Mouse (Mus musculus) spleen, adult 18-20 months (tissue): Measurements from ENCODE around the gene Pnma1.

Source experiments
- DNase-seq, 2 experiments: peaks; one replicate each; pipeline ENCODE4 v3.0.0; 2022; ENCODE audit warnings: mixed read lengths in 2 of 2

Gene Pnma1

DNA sequence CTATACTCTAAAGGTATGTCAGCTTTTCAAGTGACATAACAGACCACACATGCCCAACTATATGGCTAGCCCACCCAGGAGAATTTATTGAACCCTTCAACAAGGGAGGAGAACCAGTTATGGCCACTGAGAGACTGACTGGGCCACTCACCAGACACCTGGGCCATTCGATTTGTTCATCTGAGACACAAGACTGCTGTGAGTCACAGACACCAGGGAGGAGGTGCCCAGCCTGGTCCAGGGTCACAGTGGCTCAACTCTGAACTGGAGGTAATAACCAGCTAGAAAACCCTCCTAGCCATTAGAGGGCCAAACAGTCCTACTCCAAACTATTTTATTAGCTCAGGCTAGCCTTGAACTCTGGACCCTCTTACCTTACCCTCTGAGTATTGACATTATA is 29.8 kb upstream of the Pnma1 start:
- no peak for DNase-seq

DNA sequence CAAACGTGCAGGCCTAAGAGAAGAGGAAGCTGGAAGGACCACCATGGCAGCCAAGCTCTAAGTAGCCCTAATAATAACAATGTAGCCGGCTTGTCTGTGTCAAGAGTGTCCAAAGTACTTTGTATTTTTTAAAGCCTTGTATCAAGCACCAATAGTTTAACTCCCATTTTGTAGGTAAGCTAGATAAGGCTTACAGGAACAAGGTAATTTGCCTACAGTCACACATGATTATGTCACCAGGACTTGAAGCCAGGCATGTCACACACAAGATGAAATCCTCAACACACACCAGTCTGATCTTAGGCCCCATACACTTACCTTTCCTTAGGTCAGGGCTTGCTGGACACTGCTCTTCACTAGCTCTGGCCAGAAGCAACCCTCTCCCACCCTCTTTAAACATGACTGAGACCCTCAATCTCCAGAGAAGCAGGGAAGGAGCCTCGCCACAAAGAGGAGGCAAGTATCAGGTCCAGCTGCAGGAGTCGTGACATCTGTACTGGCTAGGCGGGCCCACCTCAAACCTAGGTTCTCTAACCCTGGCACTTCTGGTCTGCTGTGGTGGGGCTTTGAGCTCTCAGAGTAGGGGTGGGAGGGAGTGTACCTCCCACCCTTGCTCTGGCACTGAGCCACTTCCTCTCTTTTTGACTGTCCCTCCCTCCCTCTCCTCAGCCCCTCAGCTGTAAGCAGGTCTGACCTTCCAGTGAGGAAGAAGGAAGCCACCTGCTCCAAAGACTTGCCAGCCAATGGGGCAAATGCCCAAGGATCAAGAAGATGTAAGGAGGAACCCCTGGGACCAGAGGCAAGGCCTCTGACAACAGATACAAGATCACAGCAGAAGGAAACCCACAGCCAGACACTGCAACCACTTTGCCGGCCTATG is 28.8 kb upstream of the Pnma1 start:
- peak in 1 of 2 experiments; percentile 50 for DNase-seq

DNA sequence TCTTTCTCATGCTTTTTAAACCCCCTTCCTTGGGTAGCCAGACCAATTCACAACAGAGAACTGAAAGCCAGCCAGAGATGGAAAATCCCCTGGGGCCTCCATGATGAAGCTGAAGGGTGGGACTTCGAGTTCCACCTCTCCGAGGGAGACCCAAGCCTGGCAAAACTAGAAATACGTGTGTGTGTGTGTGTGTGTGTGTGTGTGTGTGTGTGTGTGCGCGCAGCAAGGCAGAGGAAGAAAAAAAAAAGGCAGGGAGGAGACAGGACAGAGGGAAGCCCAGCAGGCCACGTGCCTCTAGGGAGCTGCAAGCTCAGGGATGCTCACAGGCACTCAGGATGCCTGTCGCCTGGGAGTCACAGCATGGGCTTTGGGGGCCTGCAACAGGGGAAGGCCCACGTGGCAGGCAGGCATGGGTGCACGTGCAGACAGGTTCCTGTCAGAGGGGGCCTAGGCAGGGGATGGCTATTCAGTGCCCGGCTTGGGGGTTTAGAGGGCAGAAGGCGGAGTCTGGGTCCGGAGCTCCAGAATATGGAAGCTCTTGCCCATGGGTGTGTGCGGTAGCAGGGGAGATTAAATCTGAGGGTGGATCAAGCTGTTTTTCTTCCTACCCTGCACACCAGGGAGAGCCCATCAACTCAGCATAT is 28.0 kb upstream of the Pnma1 start:
- peak; percentile 47 to 59 for DNase-seq

DNA sequence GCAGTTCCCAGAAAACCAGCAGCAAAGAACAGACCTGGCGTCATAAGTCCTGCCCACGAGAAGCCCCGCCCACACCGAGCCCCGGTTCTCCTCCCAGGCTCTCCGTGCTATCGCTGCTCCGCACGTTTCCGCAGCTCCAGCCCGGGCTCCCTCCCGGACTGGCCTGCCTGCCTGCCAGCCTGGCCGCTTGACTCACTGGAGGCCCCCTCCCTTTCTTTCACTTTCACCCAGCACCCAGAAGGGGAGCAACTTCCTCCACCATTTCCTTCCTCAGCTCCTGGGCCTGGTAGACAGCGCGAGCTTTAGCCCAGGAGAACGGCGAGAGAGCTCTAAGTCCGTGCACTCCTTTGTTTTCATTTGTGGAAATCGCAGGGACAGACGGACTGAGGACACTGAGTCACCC is 27.4 kb upstream of the Pnma1 start:
- peak; percentile 77 to 78 for DNase-seq

DNA sequence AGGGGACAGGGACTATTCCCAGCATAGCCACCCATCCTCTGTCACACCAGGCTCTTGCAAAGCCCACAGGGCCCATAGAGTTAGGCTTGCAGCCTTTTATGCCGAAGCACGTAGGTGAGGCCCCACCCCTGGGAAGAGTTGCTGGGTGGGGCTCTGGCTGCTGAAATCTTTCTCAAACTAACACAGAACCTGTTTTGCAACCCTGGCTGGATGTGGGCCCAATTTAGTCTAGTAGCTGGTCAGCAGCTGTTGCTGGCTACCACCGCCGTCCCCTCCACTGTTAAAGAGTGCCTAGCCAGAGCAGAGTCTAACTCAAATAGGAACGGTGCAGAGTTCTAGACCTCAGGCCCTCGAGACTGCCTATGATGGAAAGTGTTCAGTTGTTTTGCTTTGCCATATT is 26.6 kb upstream of the Pnma1 start:
- no peak for DNase-seq

DNA sequence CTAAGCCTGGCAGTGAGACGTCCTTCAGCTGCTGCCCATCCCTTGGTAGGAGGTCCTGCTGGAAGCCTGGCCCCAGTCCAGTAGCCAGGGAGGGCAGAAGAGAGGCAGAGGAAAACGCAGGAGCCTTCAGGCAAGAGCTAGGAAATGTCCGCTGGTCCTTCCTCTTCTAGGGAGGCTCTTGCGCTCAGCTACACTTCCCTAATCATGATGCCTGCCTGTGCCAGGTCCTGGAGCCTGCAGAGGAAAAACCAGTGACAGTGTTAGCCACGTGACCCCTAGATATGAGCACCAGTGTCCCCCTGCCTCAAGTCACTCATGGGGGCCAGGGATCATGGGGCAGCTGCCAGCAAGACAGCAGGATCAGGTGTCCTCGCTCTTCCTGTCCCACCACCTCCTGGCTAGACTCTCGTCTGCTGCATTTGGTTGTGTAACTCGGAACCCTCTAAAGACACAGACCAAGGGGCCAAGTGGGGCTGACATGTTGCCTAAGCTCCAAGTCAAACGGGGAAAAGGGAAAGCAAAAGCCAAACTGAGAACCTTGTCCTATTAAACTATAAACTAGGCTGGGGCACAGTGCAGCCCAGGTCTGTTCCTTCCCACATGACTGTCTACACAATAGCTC is 26.0 kb upstream of the Pnma1 start:
- peak in 1 of 2 experiments; percentile 10 for DNase-seq

DNA sequence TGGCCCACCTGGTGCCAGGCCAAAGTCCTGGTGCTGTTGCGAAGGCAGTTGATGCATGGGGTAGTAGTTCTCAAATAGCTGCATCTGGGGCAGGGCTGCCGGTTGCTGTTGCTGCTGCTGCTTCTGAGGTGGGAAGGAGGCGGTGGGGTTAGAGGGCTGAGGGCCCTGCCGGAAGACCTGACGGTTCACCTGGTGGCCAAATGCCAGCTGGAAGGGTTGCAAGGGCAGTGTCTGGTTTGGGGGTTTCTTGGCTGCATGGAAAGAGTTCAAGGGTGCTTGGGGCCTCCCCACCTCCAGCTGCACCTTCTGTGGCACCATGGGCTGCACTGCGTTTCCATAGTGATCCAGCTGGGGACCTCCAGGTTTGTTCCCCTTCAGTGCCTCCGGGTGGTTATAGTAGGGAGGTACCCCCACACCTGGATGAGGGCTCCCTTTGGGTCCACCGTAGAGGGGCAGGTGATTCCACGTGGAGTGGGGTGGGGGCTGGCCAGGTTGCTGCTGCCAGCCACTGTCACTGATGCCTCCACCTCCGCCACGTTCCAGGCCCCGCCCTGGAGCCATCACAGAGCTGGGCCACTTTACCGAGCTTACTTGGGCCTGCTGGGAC is 25.1 kb upstream of the Pnma1 start:
- DNase-seq, result peak in 1 of 2 experiments; percentile 5

DNA sequence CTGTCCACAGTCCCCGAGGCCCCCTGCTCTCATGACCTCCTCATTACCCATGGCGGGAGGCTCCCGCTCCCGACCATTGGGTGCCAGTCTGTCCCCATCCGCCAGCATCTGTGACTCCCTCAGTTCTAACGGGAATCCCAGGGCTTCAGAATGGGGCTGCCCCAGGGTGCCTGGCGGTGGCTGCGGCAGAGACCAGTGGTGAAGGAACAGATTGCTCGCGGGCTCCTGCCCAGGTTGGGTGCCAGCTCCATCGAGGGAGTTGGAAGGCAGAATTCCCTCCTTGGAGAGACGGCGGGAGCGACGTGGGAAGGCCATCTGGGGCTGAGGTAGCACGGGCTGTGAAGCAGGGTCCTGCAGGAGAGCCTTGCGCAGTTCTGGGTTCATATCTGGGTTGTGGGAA is 24.6 kb upstream of the Pnma1 start:
- DNase-seq, result no peak

DNA sequence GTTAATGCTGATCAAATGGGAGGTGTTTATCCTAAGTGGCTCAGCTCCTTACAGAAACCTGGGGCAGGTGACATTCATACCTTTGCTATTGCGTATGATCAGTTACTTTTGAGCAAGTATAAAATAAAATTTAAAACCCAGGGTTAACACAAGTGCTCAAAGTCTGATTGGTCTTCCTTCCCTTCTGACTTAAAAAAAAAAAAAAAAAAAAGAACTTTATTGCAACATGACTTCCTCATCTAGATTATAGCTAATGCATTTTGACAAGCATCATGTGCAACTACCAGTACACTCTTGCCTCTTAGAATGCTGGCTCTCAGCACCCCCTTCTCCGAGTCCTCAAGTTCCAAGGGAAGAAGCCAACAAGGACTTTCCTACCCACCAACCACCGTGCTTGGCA is 23.9 kb upstream of the Pnma1 start:
- no peak for DNase-seq

DNA sequence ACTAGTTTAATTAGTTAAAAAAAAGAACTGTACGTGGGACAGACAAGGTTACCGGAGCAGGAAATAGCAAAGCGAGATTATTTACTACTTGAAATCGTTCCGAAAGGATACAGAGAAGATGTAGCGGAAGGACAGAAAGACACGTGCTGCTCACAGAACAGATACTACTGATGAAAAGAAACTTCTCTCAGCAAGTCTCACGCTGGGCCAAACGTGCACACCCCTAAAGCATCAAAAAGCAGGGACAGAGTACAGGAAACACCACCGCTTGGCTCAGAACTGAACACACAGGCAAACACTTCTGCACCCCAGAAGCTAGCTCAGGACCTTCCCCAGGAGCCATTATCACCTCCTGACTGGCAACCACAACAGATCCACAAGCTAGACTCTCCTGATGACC is 22.3 kb upstream of the Pnma1 start:
- DNase-seq, result no peak

DNA sequence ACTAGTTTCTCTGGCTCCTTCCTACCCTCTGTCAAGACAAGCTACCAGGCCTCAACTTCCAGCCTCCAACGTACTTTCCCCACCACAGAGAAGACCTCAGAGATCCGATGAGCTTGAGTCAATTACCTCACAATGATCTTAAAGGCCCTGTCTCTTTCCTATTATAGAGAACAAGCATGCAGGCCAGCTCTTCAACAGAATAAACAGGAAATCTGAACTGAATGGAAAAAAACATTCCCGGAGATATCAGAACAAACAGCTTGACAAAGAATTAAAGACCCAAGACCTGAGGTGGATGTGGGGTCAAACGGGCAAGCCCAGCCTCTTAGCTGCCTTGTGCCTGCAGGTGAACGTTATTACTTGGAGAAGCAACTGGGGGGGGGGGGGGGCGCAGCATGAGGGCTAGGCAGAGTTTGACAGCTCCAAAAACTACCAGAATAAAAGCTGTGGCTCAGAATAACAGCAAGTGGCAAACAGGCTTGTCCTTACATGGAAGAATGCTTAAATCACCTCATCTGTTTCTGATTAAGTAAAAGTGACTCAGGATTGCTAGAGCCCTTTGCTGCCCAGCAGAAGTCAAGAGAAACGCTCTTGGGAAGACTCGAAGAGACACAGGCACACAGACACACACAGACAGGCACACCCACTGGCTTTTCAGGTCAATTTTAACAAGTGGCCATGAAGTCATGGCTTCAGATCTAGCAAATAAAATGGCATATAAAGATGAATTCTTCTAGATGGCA is 17.5 kb upstream of the Pnma1 start:
- no peak for DNase-seq

DNA sequence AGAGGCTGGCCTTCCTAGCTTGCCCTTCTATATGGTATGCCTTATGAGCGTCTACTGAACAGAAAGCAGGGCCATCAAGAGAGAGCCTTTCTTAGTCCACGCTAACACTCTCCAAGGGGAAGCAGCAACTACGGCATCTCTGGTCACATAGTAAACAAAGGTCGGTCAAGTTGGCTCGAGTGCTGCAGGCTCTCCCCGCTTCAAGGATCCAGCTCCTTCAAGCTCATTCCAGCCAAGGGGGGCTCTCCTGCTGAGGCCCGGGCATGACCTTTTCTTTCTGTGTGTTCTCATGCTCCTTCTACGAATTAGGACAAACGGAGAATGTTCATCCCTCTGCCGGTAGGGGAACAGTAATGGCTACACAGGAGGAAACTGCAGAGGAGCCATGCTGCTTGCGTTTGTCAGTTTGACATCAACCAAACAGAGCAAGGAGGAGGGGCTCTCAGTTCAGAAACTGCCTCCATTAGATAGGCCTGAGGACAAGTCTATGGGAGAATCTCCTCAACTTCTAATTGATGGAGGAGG is 15.4 kb upstream of the Pnma1 start:
- no peak for DNase-seq

DNA sequence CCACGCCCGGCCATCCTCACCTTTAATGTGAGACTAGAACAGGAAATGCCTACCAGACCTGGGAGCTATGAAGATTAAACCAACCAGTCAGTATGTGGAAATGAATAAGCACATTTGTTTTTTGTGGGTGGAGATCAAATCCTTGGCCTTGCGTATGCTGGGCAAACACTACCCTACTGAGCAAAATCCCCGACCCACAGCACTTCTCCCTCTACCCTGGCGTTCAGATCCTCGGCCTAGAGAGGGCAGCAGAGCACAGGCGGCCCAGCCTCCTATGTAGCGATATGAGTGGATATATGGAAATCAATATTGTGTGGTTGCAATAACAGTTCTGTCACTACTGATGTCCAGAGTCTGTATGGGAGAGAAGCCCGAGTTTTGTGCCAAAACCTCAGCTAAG is 14.8 kb upstream of the Pnma1 start:
- peak in 1 of 2 experiments; percentile 65 for DNase-seq

DNA sequence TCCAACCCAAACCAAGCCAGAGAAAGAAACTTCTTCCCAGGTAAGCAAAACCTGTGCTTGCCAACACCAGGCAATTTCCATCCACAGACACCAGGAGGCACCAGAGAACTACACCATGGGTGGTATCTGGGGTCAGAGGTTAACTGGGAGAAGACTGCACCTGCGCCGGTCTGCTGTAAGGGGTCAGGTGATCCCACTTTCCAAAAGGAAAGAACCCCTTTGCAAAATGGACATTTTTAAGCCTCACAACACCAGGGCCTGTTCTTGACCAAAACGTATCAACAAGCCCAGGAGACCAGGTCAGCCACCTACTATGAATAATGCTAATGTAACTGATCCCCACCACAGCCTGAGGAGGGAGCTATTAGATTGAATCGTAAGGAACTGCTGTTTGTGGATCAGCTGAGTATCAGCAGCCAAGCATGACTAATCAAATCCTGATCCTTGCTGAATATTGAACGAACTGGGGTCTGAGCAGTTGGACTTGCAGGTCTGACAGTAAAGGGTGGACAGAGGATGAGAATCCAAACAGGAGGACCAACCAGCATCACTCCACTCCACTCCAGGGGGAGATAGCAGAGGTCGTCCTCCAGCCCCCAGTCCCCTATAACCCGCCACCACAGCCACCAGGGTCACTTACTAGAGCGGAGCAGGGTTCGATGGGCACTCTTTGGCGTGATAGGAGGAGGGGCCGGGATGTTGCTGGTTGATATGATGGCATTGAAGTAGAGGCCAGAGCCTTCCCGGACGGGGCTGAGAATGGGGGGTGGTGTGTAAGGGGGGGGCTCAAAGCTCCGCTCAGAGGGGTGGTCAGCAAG is 13.5 kb upstream of the Pnma1 start:
- no peak for DNase-seq

DNA sequence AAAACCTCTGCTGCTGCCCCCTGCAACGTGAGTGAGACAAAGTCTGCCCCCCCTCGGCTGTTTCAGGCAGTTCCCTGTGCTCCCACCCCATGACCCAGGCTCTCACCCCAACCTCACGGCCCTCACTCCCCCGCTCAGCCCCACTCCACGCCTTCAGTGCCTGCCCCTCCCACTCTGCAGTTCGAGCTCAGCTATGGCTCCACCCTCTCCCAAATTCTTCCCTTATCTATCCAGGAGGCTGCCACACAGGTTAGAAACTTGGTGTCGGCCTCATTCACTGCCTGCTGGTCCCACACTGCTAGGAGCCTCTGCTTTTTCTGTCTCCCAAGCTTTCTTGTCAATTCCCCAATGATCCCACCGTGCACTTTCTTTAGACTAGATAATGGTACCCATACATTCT is 12.8 kb upstream of the Pnma1 start:
- DNase-seq, result no peak

DNA sequence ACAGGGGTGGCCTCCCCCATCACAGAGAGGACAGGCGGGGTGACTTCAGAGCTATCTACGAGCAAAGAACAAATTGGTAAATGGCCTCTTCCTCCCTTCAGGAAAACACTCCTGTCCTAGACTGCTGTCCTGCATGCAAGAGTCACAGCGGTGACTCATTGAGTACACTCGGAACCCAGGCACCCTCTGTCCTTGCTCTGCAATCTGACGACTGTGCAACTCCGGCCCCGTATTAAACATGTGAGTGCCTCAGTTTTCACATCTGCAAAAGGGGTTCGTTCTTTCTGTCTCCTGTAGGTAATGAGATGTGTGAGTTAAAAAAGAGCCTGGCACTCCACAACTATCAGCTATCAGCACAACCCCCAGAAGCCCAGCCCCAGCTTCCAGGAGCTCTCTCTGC is 12.2 kb upstream of the Pnma1 start:
- no peak for DNase-seq

DNA sequence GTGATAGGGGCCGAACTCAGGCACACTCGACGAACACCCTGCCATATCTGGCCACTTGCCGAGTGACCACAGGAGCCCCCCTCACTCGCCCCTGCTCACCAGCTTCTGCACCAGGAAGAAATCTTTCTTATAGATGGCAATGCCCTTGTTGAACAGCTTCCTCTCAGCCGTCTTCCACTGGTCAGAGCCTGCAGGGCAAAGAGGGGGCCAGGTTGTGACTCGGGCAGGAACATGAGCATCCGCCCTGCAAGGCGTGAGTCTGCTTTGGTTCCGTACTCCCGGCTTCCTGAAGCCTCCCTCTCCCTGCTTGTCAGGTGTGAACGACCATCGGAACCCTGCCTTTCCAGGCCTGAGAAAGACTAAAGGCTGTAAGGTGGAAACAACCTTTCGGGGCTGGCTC is 9.9 kb upstream of the Pnma1 start:
- no peak for DNase-seq

DNA sequence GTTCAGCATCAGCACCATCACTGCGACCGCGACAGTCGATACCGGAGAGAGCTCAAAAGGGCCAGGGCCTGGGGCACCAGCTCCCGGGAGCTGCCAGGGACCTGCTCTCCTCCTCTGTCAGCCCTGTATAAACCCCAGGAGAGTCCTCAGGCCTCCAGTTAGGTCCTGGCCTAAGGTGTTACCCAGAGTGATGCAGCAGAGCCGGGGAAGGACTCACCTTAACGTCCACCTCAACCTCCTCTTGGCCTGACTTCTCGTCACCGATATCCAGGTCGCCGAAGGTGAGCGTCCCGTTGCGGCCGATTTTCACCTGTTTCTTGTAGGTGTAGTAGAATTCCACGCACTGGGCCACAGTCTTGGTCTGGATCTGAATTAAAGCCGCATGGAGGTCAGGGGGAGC is 7.9 kb upstream of the Pnma1 start:
- no peak for DNase-seq

DNA sequence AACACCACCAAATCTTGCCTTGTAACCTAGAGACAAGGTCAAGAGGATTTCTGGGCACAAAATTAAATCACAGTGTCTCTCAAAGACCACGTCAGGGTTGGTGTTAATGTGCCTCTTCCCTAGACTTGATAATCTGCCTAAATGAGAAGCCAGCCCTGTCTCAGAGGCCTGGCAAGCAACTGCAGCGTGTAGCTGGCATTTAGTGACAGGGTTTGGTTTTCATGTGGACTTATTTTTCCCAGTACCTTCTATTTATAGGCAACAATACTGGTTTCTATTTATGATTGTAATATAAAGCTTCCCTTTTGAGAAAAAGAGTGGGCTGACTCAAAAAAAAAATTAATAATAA is 7.2 kb upstream of the Pnma1 start:
- no peak for DNase-seq

DNA sequence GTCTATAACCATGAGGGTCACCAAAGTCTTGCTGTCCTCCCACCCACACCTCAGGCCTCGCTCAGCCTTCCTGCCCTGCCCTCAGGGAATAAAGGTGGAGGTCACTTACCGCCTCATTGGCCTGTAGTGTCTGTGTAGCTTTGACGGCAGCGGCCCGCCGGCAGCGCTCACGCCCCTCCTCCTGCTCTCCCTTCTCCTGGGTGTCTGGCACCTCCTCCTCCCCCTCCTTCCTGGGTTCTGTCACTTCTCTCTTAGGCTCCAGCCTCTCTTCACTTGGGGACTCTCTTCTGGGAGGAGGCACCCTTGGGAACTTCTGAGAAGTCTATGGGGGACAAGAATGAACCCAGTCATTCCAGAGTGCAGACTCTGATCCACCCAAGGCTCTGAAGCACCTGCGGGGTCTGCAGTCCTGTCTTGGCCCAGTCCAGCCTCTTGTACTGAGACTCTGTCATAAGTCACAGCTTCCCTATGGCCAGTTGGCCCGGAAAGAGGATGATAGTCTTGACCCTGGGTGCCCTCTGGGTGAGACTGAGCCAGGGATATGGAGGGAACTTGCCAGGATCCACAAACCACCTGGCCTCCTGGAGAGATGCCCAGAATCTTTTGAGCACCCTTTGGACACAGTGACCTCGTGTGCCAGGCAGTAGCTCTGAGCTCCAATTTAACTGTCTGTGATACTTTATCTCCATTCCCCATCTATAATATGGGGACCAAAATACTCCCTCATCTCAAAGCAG is 6.7 kb upstream of the Pnma1 start:
- DNase-seq, result no peak

DNA sequence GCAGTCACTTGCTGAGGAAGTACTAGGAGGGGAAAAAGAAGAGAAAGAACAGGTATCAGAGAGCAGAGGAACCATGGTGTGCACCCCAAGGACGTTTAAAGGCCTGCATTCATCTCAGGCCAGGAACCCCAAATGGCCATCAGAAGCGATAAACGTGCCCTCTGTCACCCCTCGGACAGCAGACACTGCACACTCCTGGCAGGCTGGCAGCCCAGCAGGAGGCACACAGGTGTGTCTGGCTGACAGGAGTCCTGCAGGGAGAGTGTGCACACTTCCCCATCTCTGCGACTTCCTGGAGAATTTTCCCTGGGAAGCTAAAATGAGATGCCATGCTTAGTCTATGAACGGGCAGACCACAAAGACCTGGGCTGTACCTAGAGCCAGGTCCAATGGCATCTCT is 5.1 kb upstream of the Pnma1 start:
- no peak for DNase-seq
